Mouse (Mus musculus) right cerebral cortex, postnatal 4 days (tissue): ENCODE results near the gene Scgb1b11.
"Not testable (repeated sequence)": the region's sequence is repeated elsewhere in the genome, so short reads cannot be mapped to it uniquely, and the experiment has no call there.

Experiments
- DNase-seq: peaks from one replicate; pipeline ENCODE4 v3.0.0-alpha.2; 2022

Gene Scgb1b11

DNA sequence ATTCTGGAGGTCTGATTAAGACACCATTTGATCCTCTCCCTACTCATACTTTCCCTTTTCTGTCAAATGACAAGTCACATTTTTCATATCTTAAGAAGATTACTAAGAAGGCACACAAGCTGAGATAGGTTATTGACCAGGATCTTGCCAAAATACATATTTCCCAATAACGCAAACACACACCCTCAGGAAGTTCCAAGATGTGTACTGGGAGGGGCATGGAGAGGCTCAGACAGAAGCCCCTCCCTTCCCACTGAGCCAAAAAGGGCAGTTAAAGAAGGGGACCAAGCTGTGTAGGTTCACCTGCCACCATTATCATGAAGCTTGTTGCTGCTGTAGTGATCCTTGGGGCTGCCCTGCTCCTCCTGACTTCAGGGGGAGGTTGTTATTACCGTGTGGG, at the start of gene Scgb1b11:
TSS of gene Scgb1b11 (plus strand) at position 301 of the 400 bp plus-strand sequence.
- not testable (repeated sequence) for DNase-seq

DNA sequence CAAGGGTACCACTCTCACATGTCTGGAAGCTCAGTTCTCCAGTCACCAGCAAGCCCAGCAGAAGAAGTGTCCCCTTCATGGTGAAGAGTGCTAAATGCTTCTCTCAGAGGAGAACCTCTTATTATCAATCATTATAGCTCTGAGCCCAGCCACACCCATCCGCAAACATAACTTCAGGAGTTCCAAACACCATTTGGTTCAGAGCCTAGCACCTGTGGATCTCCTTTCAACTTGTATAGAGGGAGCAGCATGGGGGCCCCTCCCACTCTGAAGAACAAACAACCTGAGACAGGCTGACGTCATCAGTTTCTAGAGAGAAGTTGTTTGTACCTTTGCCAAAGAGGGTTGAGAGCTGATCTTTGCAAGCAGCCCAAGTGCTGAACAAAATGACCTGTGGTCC, 11.6 kb upstream of the Scgb1b11 start, which contains the start of gene Scgb2b11:
TSS of gene Scgb2b11 (minus strand) at position 101 of the 400 bp plus-strand sequence.
- not testable (repeated sequence) for DNase-seq
